Mouse (Mus musculus) MEL (cell line): ENCODE results near the gene Lactbl1.
A peak's percentile ranks its signal among the peaks of the same experiment; 100 is the strongest.

Experiments
- CHD2 ChIP-seq: IDR thresholded peaks from 2 replicates; pipeline ENCODE4 v1.6.1; 2011; ENCODE audit warnings: low read length, improper control_type of control experiment
- CTCF ChIP-seq, 3 experiments: IDR thresholded peaks in 2 of 3; conservative IDR thresholded peaks in 1 of 3; 2 replicates each; pipeline ENCODE4 v1.5.1; 2011 to 2012; ENCODE audit warnings: low read length in 3 of 3, low read depth in 2 of 3, mild to moderate bottlenecking in 2 of 3, improper control_type of control experiment in 1 of 3, inconsistent platforms in 1 of 3, mixed read lengths in 1 of 3, moderate library complexity in 1 of 3; ENCODE audit not compliant: control insufficient read depth in 1 of 3, insufficient read depth in 1 of 3, poor library complexity in 1 of 3, severe bottlenecking in 1 of 3
- EP300 ChIP-seq, 2 experiments: IDR thresholded peaks; 2 replicates each; pipeline ENCODE4 v1.6.1; 2011; ENCODE audit warnings: improper control_type of control experiment in 2 of 2, low read length in 2 of 2, low read depth in 1 of 2, mild to moderate bottlenecking in 1 of 2
- JUND ChIP-seq: IDR thresholded peaks from 2 replicates; pipeline ENCODE4 v1.6.1; 2011; ENCODE audit warnings: low read depth, mild to moderate bottlenecking, improper control_type of control experiment, low read length
- KAT2A ChIP-seq: conservative IDR thresholded peaks from 2 replicates; pipeline ENCODE4 v1.6.1; 2012; ENCODE audit warnings: low read depth, low read length, improper control_type of control experiment, inconsistent platforms
- MAFK ChIP-seq: IDR thresholded peaks from 2 replicates; pipeline ENCODE4 v1.6.1; 2011; ENCODE audit warnings: low read depth, mild to moderate bottlenecking, low read length, improper control_type of control experiment, borderline replicate concordance
- MAZ ChIP-seq: IDR thresholded peaks from 2 replicates; pipeline ENCODE4 v1.6.1; 2012; ENCODE audit warnings: low read depth, mild to moderate bottlenecking, inconsistent platforms, low read length, improper control_type of control experiment
- MXI1 ChIP-seq: IDR thresholded peaks from 2 replicates; pipeline ENCODE4 v1.6.1; 2011; ENCODE audit warnings: mild to moderate bottlenecking, low read depth, low read length, improper control_type of control experiment
- NELFE ChIP-seq: IDR thresholded peaks from 2 replicates; pipeline ENCODE4 v1.6.1; 2011; ENCODE audit warnings: low read depth, low read length, improper control_type of control experiment
- POLR2A ChIP-seq, 2 experiments: IDR thresholded peaks; 2 replicates each; pipeline ENCODE4 v1.6.1; 2011 to 2012; ENCODE audit warnings: low read length in 2 of 2, mild to moderate bottlenecking in 2 of 2, control low read depth in 1 of 2, improper control_type of control experiment in 1 of 2, low read depth in 1 of 2, moderate library complexity in 1 of 2; ENCODE audit not compliant: control insufficient read depth in 1 of 2, insufficient read depth in 1 of 2, poor library complexity in 1 of 2
- RAD21 ChIP-seq: IDR thresholded peaks from 2 replicates; pipeline ENCODE4 v1.6.1; 2011; ENCODE audit warnings: mild to moderate bottlenecking, low read depth, low read length, improper control_type of control experiment
- TAL1 ChIP-seq: IDR thresholded peaks from 2 replicates; pipeline ENCODE4 v1.6.1; 2012; ENCODE audit warnings: mild to moderate bottlenecking, inconsistent platforms, low read length, moderate library complexity, mixed read lengths

DNA sequence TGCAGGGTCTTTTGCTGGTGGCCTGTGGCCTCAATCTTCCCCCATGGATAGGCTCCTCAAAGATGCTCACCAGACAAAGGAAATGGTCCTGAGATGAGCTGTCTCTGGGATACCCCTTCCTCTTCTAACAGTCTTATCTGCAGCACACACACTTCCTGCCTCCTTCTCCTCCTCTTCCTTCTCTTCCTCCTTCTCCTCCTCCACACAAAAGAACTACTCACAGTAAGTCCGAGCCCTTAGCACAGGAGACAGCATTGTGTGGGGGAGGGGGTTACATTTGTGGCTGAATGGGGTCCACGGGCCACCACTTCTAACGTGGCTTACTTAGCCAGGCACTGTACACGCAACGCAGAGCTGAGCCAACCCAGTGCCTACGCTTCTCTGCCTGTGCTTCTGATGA lies 30.6 kb downstream of the Lactbl1 start:
- TF ChIP-seq MAZ (peak; percentile 88), CTCF (IDR thresholded peaks at IDR 0.05 in 2 of 3, conservative IDR thresholded peaks at IDR 0.05 in 1 of 3; ENCODE audit: control insufficient read depth in 1 of 3, insufficient read depth in 1 of 3, low read depth in 2 of 3, low read length in 3 of 3, poor library complexity in 1 of 3, severe bottlenecking in 1 of 3) (no peak), JUND (no peak), MAFK (peak; percentile 28; the same call in 1 of the 2 replicates), POLR2A (IDR thresholded peaks at IDR 0.05; ENCODE audit: control insufficient read depth in 1 of 2, insufficient read depth in 1 of 2, low read depth in 1 of 2, low read length in 2 of 2, poor library complexity in 1 of 2) (peak in 1 of 2 experiments; percentile 81; a peak in 2 of 4 replicates), EP300 (IDR thresholded peaks at IDR 0.05; ENCODE audit: low read depth in 1 of 2, low read length in 2 of 2) (peak; percentile 96 to 99), MXI1 (no peak; the same call in 1 of the 2 replicates), TAL1 (peak; percentile 95), CHD2 (peak; percentile 80), KAT2A (no peak), RAD21 (no peak), NELFE (peak; percentile 80)
